Mouse (Mus musculus): ENCODE data around the gene Apba2. TPM values are rescaled to one million over a fixed set of nuclear protein-coding genes. Genes with fewer than 3 reads are reported as not detected.

Apba2 gene
- polyA plus RNA-seq, 1 experiment from 2014 or later = 8.2 TPM

- no peaks in the 10 kb centered on the region for H3K4me1 ChIP-seq
- no peak overlapping the region for H3K27ac ChIP-seq
- 76% methylated on average over 2 of the region's 2 CpGs for WGBS
- no peak for ATAC-seq (ENCODE audit: insufficient number of reproducible peaks, low FRiP score, low TSS enrichment, low read depth)
- H3K36me3 ChIP-seq = no peaks in the 10 kb centered on the region
- H3K9ac ChIP-seq = no peak overlapping the region
- no peak overlapping the region for H3K4me2 ChIP-seq
- H3K27me3 ChIP-seq = no peaks in the 10 kb centered on the region
- H3K4me3 ChIP-seq = no peak overlapping the region
- H3K9me3 ChIP-seq = no peaks in the 10 kb centered on the region
Measured at GRCm38 (mm10) chr7:64535269-64535668, 33.8 kb downstream of the Apba2 start.

GRCm38 (mm10) chr7:64539450-64540148 lies 38.1 kb downstream of the Apba2 start:
- Histone ChIP-seq H3K9me3 (no peaks in the 10 kb centered on the region), H3K27me3 (no peaks in the 10 kb centered on the region), H3K4me3 (no peak overlapping the region), H3K4me2 (no peak overlapping the region), H3K4me1 (no peaks in the 10 kb centered on the region), H3K27ac (no peak overlapping the region), H3K36me3 (no peaks in the 10 kb centered on the region), H3K9ac (no peak overlapping the region)
- no peak for ATAC-seq (ENCODE audit: insufficient number of reproducible peaks, low FRiP score, low TSS enrichment, low read depth)
- 66% methylated on average over 10 of the region's 10 CpGs for WGBS

GRCm38 (mm10) chr7:64546801-64547200 lies 45.3 kb downstream of the Apba2 start:
- Histone ChIP-seq H3K4me2 (no peak overlapping the region), H3K36me3 (no peaks in the 10 kb centered on the region), H3K9ac (no peak overlapping the region), H3K9me3 (no peaks in the 10 kb centered on the region), H3K27me3 (no peaks in the 10 kb centered on the region), H3K4me1 (peaks cover 3% of the 10 kb centered on the region; the same call in 1 of the 2 replicates), H3K4me3 (no peak overlapping the region), H3K27ac (no peak overlapping the region)
- WGBS = 67% methylated on average over 8 of the region's 8 CpGs
- no peak for ATAC-seq (ENCODE audit: insufficient number of reproducible peaks, low FRiP score, low TSS enrichment, low read depth)

- H3K4me3 ChIP-seq = no peak overlapping the region
- H3K9me3 ChIP-seq = no peaks in the 10 kb centered on the region
- no peak overlapping the region for H3K4me2 ChIP-seq
- H3K36me3 ChIP-seq = no peaks in the 10 kb centered on the region
- WGBS = 57% methylated on average over 1 of the region's 1 CpGs
- no peak overlapping the region for H3K27ac ChIP-seq
- H3K4me1 ChIP-seq = peaks cover 3% of the 10 kb centered on the region; the same call in 1 of the 2 replicates
- no peaks in the 10 kb centered on the region for H3K27me3 ChIP-seq
- ATAC-seq (ENCODE audit: insufficient number of reproducible peaks, low FRiP score, low TSS enrichment, low read depth) = no peak
- H3K9ac ChIP-seq = no peak overlapping the region
Measured at GRCm38 (mm10) chr7:64550856-64551255, 49.4 kb downstream of the Apba2 start.

- Histone ChIP-seq H3K4me2 (no peak overlapping the region), H3K27ac (no peak overlapping the region), H3K27me3 (no peaks in the 10 kb centered on the region), H3K4me1 (peaks cover 3% of the 10 kb centered on the region; the same call in 1 of the 2 replicates), H3K9me3 (no peaks in the 10 kb centered on the region), H3K36me3 (no peaks in the 10 kb centered on the region), H3K4me3 (no peak overlapping the region), H3K9ac (no peak overlapping the region)
- ATAC-seq (ENCODE audit: insufficient number of reproducible peaks, low FRiP score, low TSS enrichment, low read depth) = no peak
- 85% methylated on average over 13 of the region's 16 CpGs for WGBS
Measured at GRCm38 (mm10) chr7:64552523-64553190, 51.2 kb downstream of the Apba2 start.

- Histone ChIP-seq H3K4me2 (no peak overlapping the region), H3K36me3 (no peaks in the 10 kb centered on the region), H3K9me3 (no peaks in the 10 kb centered on the region), H3K4me1 (no peaks in the 10 kb centered on the region), H3K9ac (no peak overlapping the region), H3K27me3 (no peaks in the 10 kb centered on the region), H3K27ac (no peak overlapping the region), H3K4me3 (no peak overlapping the region)
- no peak for ATAC-seq (ENCODE audit: insufficient number of reproducible peaks, low FRiP score, low TSS enrichment, low read depth)
- 59% methylated on average over 9 of the region's 9 CpGs for WGBS
Measured at GRCm38 (mm10) chr7:64561711-64562498, 60.4 kb downstream of the Apba2 start.

GRCm38 (mm10) chr7:64564891-64565571 lies 63.5 kb downstream of the Apba2 start:
- no peaks in the 10 kb centered on the region for H3K27me3 ChIP-seq
- H3K4me3 ChIP-seq = no peak overlapping the region
- no peaks in the 10 kb centered on the region for H3K9me3 ChIP-seq
- no peak overlapping the region for H3K27ac ChIP-seq
- peaks cover 5% of the 10 kb centered on the region; the same call in 1 of the 2 replicates for H3K4me1 ChIP-seq
- no peak for ATAC-seq (ENCODE audit: insufficient number of reproducible peaks, low FRiP score, low TSS enrichment, low read depth)
- 80% methylated on average over 7 of the region's 7 CpGs for WGBS
- no peak overlapping the region for H3K4me2 ChIP-seq
- H3K9ac ChIP-seq = no peak overlapping the region
- H3K36me3 ChIP-seq = no peaks in the 10 kb centered on the region

- H3K36me3 ChIP-seq = no peaks in the 10 kb centered on the region
- no peak overlapping the region for H3K27ac ChIP-seq
- 74% methylated on average over 10 of the region's 10 CpGs for WGBS
- no peak overlapping the region for H3K4me3 ChIP-seq
- no peak for ATAC-seq (ENCODE audit: insufficient number of reproducible peaks, low FRiP score, low TSS enrichment, low read depth)
- H3K9me3 ChIP-seq = no peaks in the 10 kb centered on the region
- no peak overlapping the region for H3K4me2 ChIP-seq
- peaks cover 7% of the 10 kb centered on the region; the same call in 1 of the 2 replicates for H3K4me1 ChIP-seq
- H3K27me3 ChIP-seq = no peaks in the 10 kb centered on the region
- no peak overlapping the region for H3K9ac ChIP-seq
Measured at GRCm38 (mm10) chr7:64566371-64567243, 65.1 kb downstream of the Apba2 start.

- H3K9ac ChIP-seq = no peak overlapping the region
- H3K4me3 ChIP-seq = no peak overlapping the region
- H3K27ac ChIP-seq = no peak overlapping the region
- no peak overlapping the region for H3K4me2 ChIP-seq
- WGBS = 53% methylated on average over 4 of the region's 4 CpGs
- H3K9me3 ChIP-seq = no peaks in the 10 kb centered on the region
- no peaks in the 10 kb centered on the region for H3K36me3 ChIP-seq
- no peaks in the 10 kb centered on the region for H3K27me3 ChIP-seq
- ATAC-seq (ENCODE audit: insufficient number of reproducible peaks, low FRiP score, low TSS enrichment, low read depth) = no peak
- H3K4me1 ChIP-seq = peaks cover 7% of the 10 kb centered on the region; the same call in 1 of the 2 replicates
Measured at GRCm38 (mm10) chr7:64568722-64569121, 67.2 kb downstream of the Apba2 start.

- ATAC-seq (ENCODE audit: insufficient number of reproducible peaks, low FRiP score, low TSS enrichment, low read depth) = no peak
- WGBS = 39% methylated on average over 7 of the region's 7 CpGs
- no peak overlapping the region for H3K27ac ChIP-seq
Measured at GRCm38 (mm10) chr7:64569676-64570075, 68.2 kb downstream of the Apba2 start.

GRCm38 (mm10) chr7:64570914-64571313 lies 69.4 kb downstream of the Apba2 start:
- WGBS = 69% methylated on average over 4 of the region's 4 CpGs
- H3K9ac ChIP-seq = no peak overlapping the region
- no peaks in the 10 kb centered on the region for H3K9me3 ChIP-seq
- no peak overlapping the region for H3K27ac ChIP-seq
- no peak overlapping the region for H3K4me3 ChIP-seq
- ATAC-seq (ENCODE audit: insufficient number of reproducible peaks, low FRiP score, low TSS enrichment, low read depth) = no peak
- H3K27me3 ChIP-seq = no peaks in the 10 kb centered on the region
- no peaks in the 10 kb centered on the region for H3K36me3 ChIP-seq
- peaks cover 7% of the 10 kb centered on the region; the same call in 1 of the 2 replicates for H3K4me1 ChIP-seq
- no peak overlapping the region for H3K4me2 ChIP-seq

More at GRCm38 (mm10) chr7:64569676-64570075, 68.2 kb downstream of the Apba2 start:
- Histone ChIP-seq H3K4me2 (no peak overlapping the region), H3K9me3 (no peaks in the 10 kb centered on the region), H3K36me3 (no peaks in the 10 kb centered on the region), H3K4me1 (peaks cover 7% of the 10 kb centered on the region; the same call in 1 of the 2 replicates), H3K4me3 (no peak overlapping the region), H3K27me3 (no peaks in the 10 kb centered on the region), H3K9ac (no peak overlapping the region)
